Mouse (Mus musculus) heart, embryonic 16.5 days (tissue): ENCODE results near the gene Ddit4. TPM values are rescaled to one million over a fixed set of nuclear protein-coding genes. Genes with fewer than 3 reads are reported as not detected.

ENCODE experiments used
- ATAC-seq: fragments of 200-750 bp; cut with Nextera tagmentation; replicated peaks from 2 replicates; pipeline ENCODE4 v1.8.0; 2017; ENCODE audit warnings: moderate number of reproducible peaks; ENCODE audit not compliant: insufficient read depth, low FRiP score; ENCODE audit errors: extremely low read depth
- H3K27ac ChIP-seq: fragments of 300-500 bp; sonication (generic); 2 replicates; pipeline ENCODE4 v1.5.1; 2014; ENCODE audit warnings: mild to moderate bottlenecking, low read length, control low read depth, moderate library complexity
- H3K27me3 ChIP-seq: fragments of 300-500 bp; sonication (generic); 2 replicates; pipeline ENCODE4 v1.6.1; 2014; ENCODE audit warnings: low read length, mixed read lengths; ENCODE audit not compliant: control insufficient read depth, insufficient read depth
- H3K36me3 ChIP-seq: fragments of 300-500 bp; sonication (generic); 2 replicates; pipeline ENCODE4 v1.6.1; 2014; ENCODE audit not compliant: control insufficient read depth, insufficient read depth
- H3K4me1 ChIP-seq: fragments of 300-500 bp; sonication (generic); 2 replicates; pipeline ENCODE4 v1.6.1; 2014; ENCODE audit warnings: low read length, mixed read lengths; ENCODE audit not compliant: control insufficient read depth, insufficient read depth
- H3K4me2 ChIP-seq: fragments of 300-500 bp; sonication (generic); 2 replicates; pipeline ENCODE4 v1.6.1; 2014; ENCODE audit warnings: low read depth, mild to moderate bottlenecking, control low read depth, low read length
- H3K4me3 ChIP-seq: fragments of 300-500 bp; sonication (generic); 2 replicates; pipeline ENCODE4 v1.5.1; 2014; ENCODE audit warnings: mild to moderate bottlenecking, control low read depth, low read length
- H3K9ac ChIP-seq: fragments of 300-500 bp; sonication (generic); 2 replicates; pipeline ENCODE4 v1.6.1; 2014; ENCODE audit warnings: low read length, control low read depth
- H3K9me3 ChIP-seq: fragments of 300-500 bp; sonication (generic); replicated peaks from 2 replicates; pipeline ENCODE4 v1.6.1; 2016; ENCODE audit warnings: low read length; ENCODE audit not compliant: control insufficient read depth
- WGBS: fragments of 180-500 bp; shearing (Covaris S2); extraction: QIAGEN DNeasy Blood & Tissue Kit; methylation state at CpG from one replicate; pipeline ENCODE4 v1.1.7; 2014; 5-methylcytosine and 5-hydroxymethylcytosine counted together
- polyA plus RNA-seq: library from polyadenylated mRNA; unstranded; fragments of >200 nt; fragmentation: Nextera tagmentation; extraction: Ambion mirVana; gene quantifications from 2 replicates; pipeline ENCODE4 v1.2.1, GENCODE M21; 2015

Gene Ddit4
- polyA plus RNA-seq, 1 experiment from 2014 or later: 31.9 TPM

- no peaks in the 10 kb centered on the region for H3K27me3 ChIP-seq
- peaks cover 3% of the 10 kb centered on the region for H3K4me1 ChIP-seq
- ATAC-seq: no peak
- no peaks in the 10 kb centered on the region for H3K9me3 ChIP-seq
- H3K4me3 ChIP-seq: no peak overlapping the region
- no peak overlapping the region for H3K27ac ChIP-seq
- H3K4me2 ChIP-seq: no peak overlapping the region
- no peaks in the 10 kb centered on the region for H3K36me3 ChIP-seq
- no peak overlapping the region for H3K9ac ChIP-seq
- 42% methylated on average over 8 of the region's 8 CpGs for WGBS
Observed at GRCm38 (mm10) chr10:59936058-59936856, 15.4 kb downstream of the Ddit4 start.

GRCm38 (mm10) chr10:59934039-59934438, 17.6 kb downstream of the Ddit4 start:
- Histone ChIP-seq H3K4me2 (no peak overlapping the region), H3K4me3 (no peak overlapping the region), H3K27me3 (no peaks in the 10 kb centered on the region), H3K4me1 (peaks cover 3% of the 10 kb centered on the region), H3K27ac (no peak overlapping the region), H3K9me3 (no peaks in the 10 kb centered on the region), H3K36me3 (no peaks in the 10 kb centered on the region), H3K9ac (no peak overlapping the region)
- WGBS: 53% methylated on average over 3 of the region's 3 CpGs
- no peak for ATAC-seq

- no peak overlapping the region for H3K27ac ChIP-seq
- no peaks in the 10 kb centered on the region for H3K36me3 ChIP-seq
- whole genome bisulfite sequencing: 62% methylated on average over 6 of the region's 6 CpGs
- H3K4me2 ChIP-seq: no peak overlapping the region
- peaks cover 3% of the 10 kb centered on the region for H3K4me1 ChIP-seq
- no peaks in the 10 kb centered on the region for H3K27me3 ChIP-seq
- H3K9me3 ChIP-seq: no peaks in the 10 kb centered on the region
- ATAC-seq: no peak
- H3K4me3 ChIP-seq: no peak overlapping the region
- H3K9ac ChIP-seq: no peak overlapping the region
Observed at GRCm38 (mm10) chr10:59932521-59932920, 19.1 kb downstream of the Ddit4 start.

- Histone ChIP-seq H3K36me3 (no peaks in the 10 kb centered on the region), H3K4me2 (no peak overlapping the region), H3K9me3 (no peaks in the 10 kb centered on the region), H3K27ac (no peak overlapping the region), H3K4me3 (no peak overlapping the region), H3K9ac (no peak overlapping the region), H3K4me1 (peaks cover 3% of the 10 kb centered on the region; the same call in 1 of the 2 replicates), H3K27me3 (no peaks in the 10 kb centered on the region)
- WGBS: 39% methylated on average over 10 of the region's 10 CpGs
- no peak for ATAC-seq
Observed at GRCm38 (mm10) chr10:59930996-59931395, 20.6 kb downstream of the Ddit4 start.

- WGBS: 81% methylated on average over 7 of the region's 7 CpGs
Observed at GRCm38 (mm10) chr10:59929205-59929604, 22.4 kb downstream of the Ddit4 start.

GRCm38 (mm10) chr10:59924305-59924704, 27.3 kb downstream of the Ddit4 start:
- Histone ChIP-seq H3K4me2 (no peak overlapping the region), H3K4me3 (no peak overlapping the region), H3K27me3 (no peaks in the 10 kb centered on the region), H3K9ac (no peak overlapping the region), H3K27ac (no peak overlapping the region), H3K36me3 (no peaks in the 10 kb centered on the region), H3K4me1 (peaks cover 30% of the 10 kb centered on the region), H3K9me3 (no peaks in the 10 kb centered on the region)
- 20% methylated on average over 3 of the region's 3 CpGs for WGBS
- no peak for ATAC-seq

More at GRCm38 (mm10) chr10:59929205-59929604, 22.4 kb downstream of the Ddit4 start:
- H3K4me3 ChIP-seq: no peak overlapping the region
- H3K4me2 ChIP-seq: no peak overlapping the region
- peaks cover 7% of the 10 kb centered on the region for H3K4me1 ChIP-seq
- no peaks in the 10 kb centered on the region for H3K27me3 ChIP-seq
- no peak overlapping the region for H3K27ac ChIP-seq
- no peaks in the 10 kb centered on the region for H3K36me3 ChIP-seq
- H3K9ac ChIP-seq: no peak overlapping the region
- ATAC-seq: no peak
- H3K9me3 ChIP-seq: no peaks in the 10 kb centered on the region

- no peaks in the 10 kb centered on the region for H3K9me3 ChIP-seq
- peaks cover 32% of the 10 kb centered on the region for H3K4me1 ChIP-seq
- H3K9ac ChIP-seq: no peak overlapping the region
- 91% methylated on average over 2 of the region's 2 CpGs for WGBS
- H3K27ac ChIP-seq: no peak overlapping the region
- no peaks in the 10 kb centered on the region for H3K27me3 ChIP-seq
- no peak overlapping the region for H3K4me2 ChIP-seq
- no peak overlapping the region for H3K4me3 ChIP-seq
- no peaks in the 10 kb centered on the region for H3K36me3 ChIP-seq
- no peak for ATAC-seq
Observed at GRCm38 (mm10) chr10:59923493-59923892, 28.1 kb downstream of the Ddit4 start.

GRCm38 (mm10) chr10:59920810-59921681, 30.6 kb downstream of the Ddit4 start:
- no peaks in the 10 kb centered on the region for H3K9me3 ChIP-seq
- H3K27ac ChIP-seq: peak overlapping the region; percentile 91
- H3K4me3 ChIP-seq: peak overlapping the region; percentile 52
- peaks cover 43% of the 10 kb centered on the region for H3K4me1 ChIP-seq
- WGBS: 7% methylated on average over 33 of the region's 33 CpGs
- peak; percentile 41 for ATAC-seq
- H3K27me3 ChIP-seq: no peaks in the 10 kb centered on the region
- H3K9ac ChIP-seq: peak overlapping the region; percentile 68
- H3K36me3 ChIP-seq: no peaks in the 10 kb centered on the region
- H3K4me2 ChIP-seq: peak overlapping the region; percentile 76

- H3K36me3 ChIP-seq: no peaks in the 10 kb centered on the region
- WGBS: 30% methylated on average over 7 of the region's 7 CpGs
- peak overlapping the region; percentile 68 for H3K9ac ChIP-seq
- H3K27me3 ChIP-seq: no peaks in the 10 kb centered on the region
- peak overlapping the region; percentile 91 for H3K27ac ChIP-seq
- H3K4me1 ChIP-seq: peaks cover 49% of the 10 kb centered on the region
- H3K4me2 ChIP-seq: peak overlapping the region; percentile 76
- no peaks in the 10 kb centered on the region for H3K9me3 ChIP-seq
- no peak for ATAC-seq
- H3K4me3 ChIP-seq: peak overlapping the region; percentile 52
Observed at GRCm38 (mm10) chr10:59920485-59920809, 31.2 kb downstream of the Ddit4 start.
